Mouse (Mus musculus) adrenal gland, postnatal 14 days (tissue): ENCODE measurements at regions not wholly inside any gene's neighbourhood (a gene's known extent, or its start where the extent isn't known, plus 50 kb on each side); places are given as distances from the start of the nearest gene placed in this dataset.
A peak's percentile ranks its signal among the peaks of the same experiment; 100 is the strongest.

Experiments
- DNase-seq: peaks from one replicate; pipeline ENCODE4 v3.0.0; 2021; ENCODE audit warnings: mixed read lengths

DNA sequence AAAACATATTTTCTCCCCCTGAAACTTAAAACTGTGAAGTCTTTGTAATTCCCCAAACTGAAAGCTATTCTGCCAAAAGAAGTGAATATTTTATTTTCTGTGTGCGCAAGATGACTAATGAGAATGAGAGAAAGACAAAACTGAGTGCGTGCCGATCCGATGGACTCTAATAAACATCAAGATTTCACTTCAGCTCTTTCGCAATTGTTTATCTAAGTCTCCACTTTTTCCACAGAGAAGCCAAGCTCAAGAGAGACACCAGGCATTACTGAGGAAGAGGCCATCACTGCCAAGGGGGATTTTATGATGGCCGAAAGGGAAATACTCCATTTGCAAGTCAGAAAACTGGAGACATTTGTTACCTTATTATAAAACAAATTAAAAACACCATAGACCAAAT lies 55.0 kb upstream of the Uqcrfs1 start:
- DNase-seq = no peak

DNA sequence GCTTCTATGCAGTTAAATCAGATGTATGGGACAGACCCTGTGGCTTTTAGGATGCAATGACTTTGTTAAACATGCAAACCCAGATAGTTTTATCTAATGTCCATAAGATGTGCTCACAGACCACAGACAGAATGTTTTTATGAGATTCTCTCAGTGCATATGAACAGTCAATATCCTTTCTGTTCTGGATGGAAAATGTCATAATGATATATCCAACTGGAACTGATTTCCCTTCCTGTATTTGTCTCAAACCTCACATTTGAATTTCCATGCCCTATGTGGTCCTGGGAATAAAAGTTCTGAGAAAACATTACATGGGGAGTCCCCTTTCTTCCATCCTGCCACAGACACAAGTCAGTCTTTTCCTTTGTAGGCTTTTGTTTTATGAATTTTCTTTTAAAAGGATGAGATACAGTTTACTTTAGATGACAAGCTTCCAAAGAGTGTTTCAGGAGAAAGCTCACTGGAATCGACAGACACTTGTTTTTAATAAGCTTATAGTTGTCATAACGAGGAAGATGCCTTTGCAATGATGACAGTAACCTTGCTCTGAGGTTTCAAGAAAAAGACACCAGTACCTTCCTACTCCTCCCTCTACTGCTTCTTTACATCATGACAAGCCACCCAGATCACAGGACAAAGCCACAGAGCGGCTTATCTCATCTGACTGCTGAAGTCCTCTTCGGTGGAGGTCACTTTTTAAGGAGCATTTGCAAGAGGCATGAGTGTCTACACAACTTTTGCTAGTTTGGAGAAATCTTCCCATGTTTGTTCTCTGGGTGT lies 55.7 kb upstream of the Uqcrfs1 start:
- DNase-seq = no peak

DNA sequence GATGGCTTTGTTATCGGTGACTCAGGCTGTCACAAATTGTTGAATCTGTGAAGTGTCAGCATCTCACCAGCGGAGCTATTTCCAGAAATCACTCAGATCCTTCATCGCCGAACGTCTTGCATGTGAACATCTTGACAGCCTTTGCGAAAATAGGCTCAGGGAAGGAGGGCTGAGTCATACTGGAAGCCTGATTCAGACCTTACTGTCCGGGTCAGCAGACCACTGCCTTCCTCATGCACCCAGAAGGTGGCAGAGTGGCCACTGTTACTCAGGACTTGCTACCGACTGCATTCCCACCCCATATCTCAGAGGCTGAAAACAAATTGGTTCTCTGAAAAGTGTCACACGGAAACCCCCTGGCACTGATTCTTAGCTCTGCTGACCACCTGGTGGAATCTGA lies 55.9 kb upstream of the Dusp22 start:
- DNase-seq = peak; percentile 13

DNA sequence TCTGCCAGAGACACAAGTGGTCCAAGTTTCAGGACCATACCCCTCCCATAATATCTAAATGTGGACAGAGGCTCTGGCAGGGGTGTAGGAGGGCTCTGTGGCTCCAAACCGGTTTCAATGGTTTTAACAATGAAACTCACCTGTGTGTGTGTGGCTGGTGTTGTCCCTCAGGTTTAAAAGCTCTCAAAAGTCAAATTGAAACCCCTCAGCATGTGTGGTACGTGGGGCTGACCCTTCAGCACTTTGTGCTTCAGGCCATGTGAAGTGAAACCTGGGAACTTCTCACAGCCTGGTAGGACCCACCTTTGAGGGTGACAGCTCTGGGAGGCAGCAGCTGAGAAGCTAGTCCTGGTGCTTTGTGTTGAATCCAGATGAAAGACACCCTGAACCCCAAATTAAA lies 52.5 kb upstream of the Dusp22 start:
- DNase-seq = no peak

DNA sequence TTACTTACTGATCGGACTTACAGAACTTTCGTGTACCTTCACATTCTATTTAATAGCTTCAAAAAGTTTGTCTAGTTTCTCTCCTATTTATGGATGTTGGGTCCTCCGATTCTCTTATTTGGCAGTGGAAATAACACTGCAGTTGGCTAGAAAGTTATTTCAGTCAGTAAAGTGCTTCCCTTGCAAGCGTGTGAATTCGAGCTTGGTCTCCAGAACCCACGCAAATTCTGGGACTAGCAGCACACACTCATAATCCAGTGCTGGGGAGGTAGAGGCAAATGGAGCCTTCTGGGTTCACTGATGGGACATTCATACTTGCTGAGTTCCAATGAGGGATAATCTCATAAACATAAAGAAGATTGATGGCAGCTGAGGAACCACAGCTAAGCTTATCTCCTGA lies 51.9 kb upstream of the Dusp22 start:
- no peak for DNase-seq

DNA sequence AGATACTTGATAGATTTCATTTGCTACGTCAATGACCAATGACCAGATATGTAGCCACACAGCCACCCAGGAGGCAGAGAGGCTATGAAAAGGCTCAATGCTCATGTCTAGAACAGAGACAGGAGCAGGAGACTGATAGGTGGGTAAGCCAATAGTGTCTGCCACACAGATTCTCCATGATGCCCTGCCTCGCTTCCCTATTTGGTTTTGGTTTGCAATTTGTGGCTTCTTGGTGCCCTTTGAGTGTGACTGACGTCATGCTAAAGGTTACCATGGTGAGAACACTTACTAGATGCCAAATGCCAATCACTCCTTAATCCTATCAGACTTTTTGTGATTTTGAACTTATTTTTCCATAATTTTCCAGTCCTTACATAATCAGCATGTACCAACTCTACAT lies 50.0 kb upstream of the Dusp22 start:
- DNase-seq = no peak
